Mouse (Mus musculus) bone marrow, adult 2 months (tissue): ENCODE data around the gene Snx20. TPM values are rescaled to one million over a fixed set of nuclear protein-coding genes. Genes with fewer than 3 reads are reported as not detected.

Experiments used
- H3K27ac ChIP-seq: fragments of 200-500 bp; 2 replicates; pipeline ENCODE4 v1.5.1; 2012; ENCODE audit warnings: low read depth, mild to moderate bottlenecking, control low read depth, inconsistent platforms, low read length; ENCODE audit not compliant: control insufficient read depth, poor library complexity, insufficient read depth
- H3K4me1 ChIP-seq: fragments of 200-500 bp; 2 replicates; pipeline ENCODE4 v1.6.1; 2011; ENCODE audit warnings: low read length; ENCODE audit not compliant: control insufficient read depth, insufficient read depth
- H3K4me3 ChIP-seq: fragments of 200-500 bp; replicated peaks from 2 replicates; pipeline ENCODE3; 2011; ENCODE audit warnings: mild to moderate bottlenecking, low read depth, low read length, control low read depth; ENCODE audit not compliant: control insufficient read depth
- CTCF ChIP-seq: fragments of 200-500 bp; IDR thresholded peaks from 2 replicates; pipeline ENCODE4 v1.5.1; 2011; ENCODE audit warnings: low read length, control low read depth; ENCODE audit not compliant: control insufficient read depth, insufficient read depth
- POLR2A ChIP-seq: fragments of 200-500 bp; IDR thresholded peaks from 2 replicates; pipeline ENCODE4 v1.6.1; 2011; ENCODE audit warnings: low read depth, mild to moderate bottlenecking, control low read depth, low read length, borderline replicate concordance; ENCODE audit not compliant: control insufficient read depth
- whole genome bisulfite sequencing: fragments of 180-500 bp; shearing (Covaris S2); methylation state at CpG from one replicate; pipeline ENCODE4 v1.1.7; 2018; 5-methylcytosine and 5-hydroxymethylcytosine counted together
- polyA plus RNA-seq: library from polyadenylated mRNA; stranded (reverse); fragments of >200 nt; gene quantifications from 2 replicates; pipeline ENCODE4 v1.2.4, GENCODE M21; 2011; ENCODE audit warnings: low replicate concordance; ENCODE audit not compliant: missing spikeins, insufficient read depth, insufficient read length

Snx20 gene
- 7.9 and 18.6 TPM in 2 replicates for polyA plus RNA-seq

- Histone ChIP-seq H3K27ac (peak within 1 kb of the TSS; percentile 94), H3K4me3 (peak within 1 kb of the TSS; percentile 91), H3K4me1 (peaks cover 19% of the 10 kb centered on the region)
- 4% methylated on average over 14 of the region's 14 CpGs for WGBS
- TF ChIP-seq CTCF, result no peak
- TF ChIP-seq POLR2A, result no peak
Observed at GRCm38 (mm10) chr8:88635474-88636397, at the start of gene Snx20. Gene Snx20 (minus strand): TSS chr8:88636128.

- H3K27ac ChIP-seq, result no peak overlapping the region
- 89% methylated on average over 7 of the region's 7 CpGs for WGBS
- no peak overlapping the region for H3K4me3 ChIP-seq
- H3K4me1 ChIP-seq, result no peaks in the 10 kb centered on the region; the same call in 1 of the 2 replicates
- no peak for TF ChIP-seq CTCF
- no peak for TF ChIP-seq POLR2A
Observed at GRCm38 (mm10) chr8:88683656-88684289, 47.8 kb upstream of the Snx20 start.

DNA sequence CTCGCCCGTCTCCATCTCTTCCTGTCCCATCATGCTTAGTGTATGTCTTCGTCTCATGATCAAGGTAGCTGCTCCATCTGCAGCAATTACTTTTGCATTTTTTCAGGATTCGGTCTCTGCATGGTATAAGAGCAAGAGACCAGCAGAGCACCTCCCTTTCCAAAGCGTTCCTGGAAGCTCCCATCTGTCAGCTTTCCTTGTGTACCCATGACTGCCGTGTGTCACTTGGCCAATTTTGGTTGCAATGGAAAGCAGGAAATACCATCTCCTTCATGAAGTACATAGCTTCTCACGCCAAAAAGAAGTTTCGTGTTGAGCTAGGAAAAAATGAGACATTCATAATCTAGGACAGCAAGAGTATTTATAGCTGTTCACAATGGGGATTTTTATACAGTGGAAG, 45.1 kb upstream of the Snx20 start:
- no peak overlapping the region for H3K4me3 ChIP-seq
- TF ChIP-seq CTCF (no peak), POLR2A (no peak)
- H3K27ac ChIP-seq, result no peak overlapping the region
- WGBS, result 85% methylated on average over 8 of the region's 8 CpGs
- H3K4me1 ChIP-seq, result no peaks in the 10 kb centered on the region; the same call in 1 of the 2 replicates

DNA sequence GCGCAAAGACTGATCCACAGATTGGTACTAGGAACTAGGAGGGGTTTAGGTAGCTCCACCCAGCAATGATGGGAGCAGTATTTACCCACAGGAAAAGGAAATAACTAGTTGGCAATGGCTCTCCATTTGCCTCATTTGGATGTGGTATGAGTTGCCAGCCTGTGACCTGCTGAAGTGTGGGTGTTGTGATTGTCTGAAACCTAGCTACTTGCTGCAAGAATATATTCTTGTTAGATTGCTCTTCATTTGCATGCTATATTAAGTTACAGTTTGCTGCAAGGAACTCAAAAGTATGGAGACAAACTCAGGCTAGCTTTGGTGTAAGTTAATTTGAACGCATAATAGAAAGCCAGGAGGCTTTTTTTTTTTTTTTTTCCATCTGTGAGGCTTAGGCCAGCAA, 44.6 kb upstream of the Snx20 start:
- 84% methylated on average over 2 of the region's 2 CpGs for WGBS
- no peak overlapping the region for H3K4me3 ChIP-seq
- H3K4me1 ChIP-seq, result no peaks in the 10 kb centered on the region; the same call in 1 of the 2 replicates
- TF ChIP-seq CTCF, result no peak
- no peak for TF ChIP-seq POLR2A
- H3K27ac ChIP-seq, result no peak overlapping the region

DNA sequence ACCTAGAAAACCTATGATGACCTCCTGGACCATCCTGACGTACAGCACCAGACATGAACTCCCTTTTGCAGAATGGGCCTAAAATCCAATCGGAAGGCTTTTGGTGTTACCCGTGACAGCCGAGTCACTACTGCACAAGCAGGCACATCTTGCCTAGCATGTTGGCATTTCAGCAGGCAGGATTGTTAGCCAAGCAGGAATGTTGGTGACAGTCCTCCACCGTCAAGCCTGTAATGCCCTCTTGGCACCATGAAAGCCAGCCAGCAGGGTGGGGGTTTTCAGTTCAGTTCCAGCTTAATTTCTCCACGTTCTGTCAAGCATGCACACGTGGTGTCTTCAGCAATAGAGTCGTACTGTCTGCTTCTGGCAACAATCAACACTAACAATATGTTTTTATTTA, 41.1 kb upstream of the Snx20 start:
- 82% methylated on average over 8 of the region's 8 CpGs for WGBS
- TF ChIP-seq CTCF (no peak), POLR2A (no peak)
- Histone ChIP-seq H3K27ac (no peak overlapping the region), H3K4me3 (no peak overlapping the region), H3K4me1 (no peaks in the 10 kb centered on the region; the same call in 1 of the 2 replicates)

DNA sequence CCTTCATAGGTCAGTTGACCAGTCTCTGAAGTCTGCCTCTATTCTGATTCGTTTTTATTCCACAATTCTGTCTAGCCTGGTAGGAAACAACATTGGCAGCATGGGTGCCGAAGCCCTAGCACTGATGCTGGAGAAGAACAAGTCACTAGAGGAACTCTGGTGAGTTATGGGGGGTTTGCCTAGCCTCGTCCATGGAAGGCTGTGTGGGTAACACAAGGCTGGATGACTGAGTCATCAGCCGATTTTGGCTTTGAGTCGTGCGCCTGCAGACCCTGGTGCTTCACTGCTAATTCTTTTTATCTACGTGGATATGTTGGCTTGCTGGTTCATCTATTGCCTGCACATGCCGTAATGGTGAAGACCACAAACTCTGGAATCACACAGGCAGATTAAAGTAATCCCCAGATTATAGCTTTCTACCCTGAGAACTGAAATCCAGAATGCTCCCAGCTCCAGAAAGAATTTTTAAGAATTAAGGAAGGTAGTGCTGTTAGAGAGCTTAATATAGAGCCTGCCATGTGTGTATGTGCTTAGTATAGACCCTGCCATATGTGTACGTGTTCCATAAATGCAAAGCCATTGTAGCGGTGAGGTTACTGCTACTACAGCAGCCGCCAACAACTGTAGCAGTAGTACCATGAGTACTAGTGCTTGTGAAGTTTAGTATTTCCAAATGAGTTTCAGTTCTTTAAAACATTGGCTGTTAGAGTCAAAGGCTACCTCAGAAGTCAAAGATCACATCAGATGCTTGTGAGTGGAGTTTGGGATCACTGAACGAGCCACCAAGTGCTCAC, 39.6 kb upstream of the Snx20 start:
- no peak overlapping the region for H3K27ac ChIP-seq
- WGBS, result 79% methylated on average over 12 of the region's 12 CpGs
- no peak overlapping the region for H3K4me3 ChIP-seq
- TF ChIP-seq CTCF (no peak), POLR2A (no peak)
- no peaks in the 10 kb centered on the region; the same call in 1 of the 2 replicates for H3K4me1 ChIP-seq

- Histone ChIP-seq H3K4me3 (no peak overlapping the region), H3K27ac (no peak overlapping the region), H3K4me1 (peaks cover 3% of the 10 kb centered on the region; the same call in 1 of the 2 replicates)
- no peak for TF ChIP-seq POLR2A
- TF ChIP-seq CTCF, result no peak
- WGBS, result 82% methylated on average over 5 of the region's 5 CpGs
Observed at GRCm38 (mm10) chr8:88673859-88674258, 37.9 kb upstream of the Snx20 start.

DNA sequence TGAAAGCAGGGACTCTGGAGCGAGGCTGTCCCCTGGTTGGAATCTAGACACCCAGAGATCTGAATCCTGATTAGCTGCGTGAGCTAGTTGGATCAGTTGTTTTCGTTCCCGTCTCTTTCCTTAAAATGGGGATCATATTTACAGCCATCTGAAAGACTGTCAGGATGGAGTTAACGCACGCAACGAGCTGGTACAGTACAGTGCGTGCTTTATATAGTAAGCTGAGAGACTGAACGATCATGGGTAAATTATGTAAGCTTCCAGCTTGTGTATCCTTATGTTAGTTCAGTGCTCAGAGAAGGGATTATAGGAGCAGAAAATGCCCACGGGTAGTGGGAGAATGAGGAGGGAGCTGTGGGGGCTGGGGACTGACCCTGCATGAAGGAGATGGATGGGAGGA, 35.6 kb upstream of the Snx20 start:
- no peak for TF ChIP-seq POLR2A
- TF ChIP-seq CTCF, result no peak
- 86% methylated on average over 10 of the region's 10 CpGs for WGBS
- H3K4me1 ChIP-seq, result peaks cover 8% of the 10 kb centered on the region
- no peak overlapping the region for H3K4me3 ChIP-seq
- no peak overlapping the region for H3K27ac ChIP-seq

- Histone ChIP-seq H3K27ac (no peak overlapping the region), H3K4me3 (no peak overlapping the region), H3K4me1 (peaks cover 10% of the 10 kb centered on the region)
- WGBS, result 85% methylated on average over 6 of the region's 6 CpGs
- TF ChIP-seq POLR2A (no peak), CTCF (no peak)
Observed at GRCm38 (mm10) chr8:88670782-88671181, 34.9 kb upstream of the Snx20 start.
